Mouse (Mus musculus): ENCODE measurements around the gene Atp4a. TPM values are rescaled to one million over a fixed set of nuclear protein-coding genes. Genes with fewer than 3 reads are reported as not detected.

The Atp4a gene
- not detected for polyA plus RNA-seq (2014; fragmentation: Illumina TruSeq; extraction: RNeasy Lipid Tissue Mini Kit (QIAGEN cat#74804); ENCODE audit: low read depth, low replicate concordance)

GRCm38 (mm10) chr7:30711942-30712341 lies at the start of gene Atp4a:
Gene Atp4a, plus strand, starts transcription at chr7:30712209.

GRCm38 (mm10) chr7:30664529-30665200 lies 47.3 kb upstream of the Atp4a start, which contains the start of gene Haus5:
Gene Haus5, minus strand, starts transcription at chr7:30664994.

GRCm38 (mm10) chr7:30671480-30671879 lies 40.5 kb upstream of the Atp4a start, which contains the start of gene Pmis2:
Gene Pmis2, minus strand, starts transcription at chr7:30671605.

GRCm38 (mm10) chr7:30698589-30698988 lies 13.4 kb upstream of the Atp4a start, which contains the start of gene 2200002J24Rik:
Gene 2200002J24Rik, plus strand, starts transcription at chr7:30698926.

GRCm38 (mm10) chr7:30729396-30730063 lies 17.5 kb downstream of the Atp4a start, which contains the start of gene Tmem147:
Gene Tmem147, minus strand, starts transcription at chr7:30729540.

GRCm38 (mm10) chr7:30743617-30744016 lies 31.6 kb downstream of the Atp4a start, which contains the start of gene Gapdhs:
Gene Gapdhs, minus strand, starts transcription at chr7:30743681.

GRCm38 (mm10) chr7:30751086-30751669 lies 39.2 kb downstream of the Atp4a start, which contains the start of gene Sbsn:
Gene Sbsn, plus strand, starts transcription at chr7:30751471.

GRCm38 (mm10) chr7:30763456-30763855 lies 51.4 kb downstream of the Atp4a start, which contains the start of gene Dmkn:
Gene Dmkn, plus strand, starts transcription at chr7:30763756.

Other genes starting within 250 kb of the Atp4a start
- not detected for gene Prodh2, start 218.6 kb upstream of the Atp4a start, polyA plus RNA-seq (2014; fragmentation: Illumina TruSeq; extraction: RNeasy Lipid Tissue Mini Kit (QIAGEN cat#74804); ENCODE audit: low read depth, low replicate concordance)
- gene Arhgap33, start 177.1 kb upstream of the Atp4a start, polyA plus RNA-seq (2014; fragmentation: Illumina TruSeq; extraction: RNeasy Lipid Tissue Mini Kit (QIAGEN cat#74804); ENCODE audit: low read depth, low replicate concordance), result 0.54 TPM
- 35.6 TPM for gene Hspb6, start 160.0 kb upstream of the Atp4a start, polyA plus RNA-seq (2014; fragmentation: Illumina TruSeq; extraction: RNeasy Lipid Tissue Mini Kit (QIAGEN cat#74804); ENCODE audit: low read depth, low replicate concordance)
- 2.2 TPM for gene Proser3, start 159.9 kb upstream of the Atp4a start, polyA plus RNA-seq (2014; fragmentation: Illumina TruSeq; extraction: RNeasy Lipid Tissue Mini Kit (QIAGEN cat#74804); ENCODE audit: low read depth, low replicate concordance)
- 3.1 TPM for gene Lin37, start 152.4 kb upstream of the Atp4a start, polyA plus RNA-seq (2014; fragmentation: Illumina TruSeq; extraction: RNeasy Lipid Tissue Mini Kit (QIAGEN cat#74804); ENCODE audit: low read depth, low replicate concordance)
- 9.0 TPM for gene U2af1l4, start 148.9 kb upstream of the Atp4a start, polyA plus RNA-seq (2014; fragmentation: Illumina TruSeq; extraction: RNeasy Lipid Tissue Mini Kit (QIAGEN cat#74804); ENCODE audit: low read depth, low replicate concordance)
- 6.2 TPM for gene Gm49396, start 148.9 kb upstream of the Atp4a start, polyA plus RNA-seq (2014; fragmentation: Illumina TruSeq; extraction: RNeasy Lipid Tissue Mini Kit (QIAGEN cat#74804); ENCODE audit: low read depth, low replicate concordance)
- gene Psenen, start 148.6 kb upstream of the Atp4a start, polyA plus RNA-seq (2014; fragmentation: Illumina TruSeq; extraction: RNeasy Lipid Tissue Mini Kit (QIAGEN cat#74804); ENCODE audit: low read depth, low replicate concordance), result 28.7 TPM
- not detected for gene Igflr1, start 146.8 kb upstream of the Atp4a start, polyA plus RNA-seq (2014; fragmentation: Illumina TruSeq; extraction: RNeasy Lipid Tissue Mini Kit (QIAGEN cat#74804); ENCODE audit: low read depth, low replicate concordance)
- 9.5 TPM for gene Kmt2b, start 123.5 kb upstream of the Atp4a start, polyA plus RNA-seq (2014; fragmentation: Illumina TruSeq; extraction: RNeasy Lipid Tissue Mini Kit (QIAGEN cat#74804); ENCODE audit: low read depth, low replicate concordance)
- not detected for gene Zbtb32, start 113.3 kb upstream of the Atp4a start, polyA plus RNA-seq (2014; fragmentation: Illumina TruSeq; extraction: RNeasy Lipid Tissue Mini Kit (QIAGEN cat#74804); ENCODE audit: low read depth, low replicate concordance)
- gene Upk1a, start 99.4 kb upstream of the Atp4a start, polyA plus RNA-seq (2014; fragmentation: Illumina TruSeq; extraction: RNeasy Lipid Tissue Mini Kit (QIAGEN cat#74804); ENCODE audit: low read depth, low replicate concordance), result not detected
- 1,311 TPM for gene Cox6b1, start 86.1 kb upstream of the Atp4a start, polyA plus RNA-seq (2014; fragmentation: Illumina TruSeq; extraction: RNeasy Lipid Tissue Mini Kit (QIAGEN cat#74804); ENCODE audit: low read depth, low replicate concordance)
- not detected for gene Etv2, start 76.4 kb upstream of the Atp4a start, polyA plus RNA-seq (2014; fragmentation: Illumina TruSeq; extraction: RNeasy Lipid Tissue Mini Kit (QIAGEN cat#74804); ENCODE audit: low read depth, low replicate concordance)
- not detected for gene Rbm42, start 61.9 kb upstream of the Atp4a start, polyA plus RNA-seq (2014; fragmentation: Illumina TruSeq; extraction: RNeasy Lipid Tissue Mini Kit (QIAGEN cat#74804); ENCODE audit: low read depth, low replicate concordance)
- gene Haus5, start 47.2 kb upstream of the Atp4a start, polyA plus RNA-seq (2014; fragmentation: Illumina TruSeq; extraction: RNeasy Lipid Tissue Mini Kit (QIAGEN cat#74804); ENCODE audit: low read depth, low replicate concordance), result 3.0 TPM
- gene Pmis2, start 40.6 kb upstream of the Atp4a start, polyA plus RNA-seq (2014; fragmentation: Illumina TruSeq; extraction: RNeasy Lipid Tissue Mini Kit (QIAGEN cat#74804); ENCODE audit: low read depth, low replicate concordance), result not detected
- not detected for gene 2200002J24Rik, start 13.3 kb upstream of the Atp4a start, polyA plus RNA-seq (2014; fragmentation: Illumina TruSeq; extraction: RNeasy Lipid Tissue Mini Kit (QIAGEN cat#74804); ENCODE audit: low read depth, low replicate concordance)
- 7.3 TPM for gene Tmem147, start 17.3 kb downstream of the Atp4a start, polyA plus RNA-seq (2014; fragmentation: Illumina TruSeq; extraction: RNeasy Lipid Tissue Mini Kit (QIAGEN cat#74804); ENCODE audit: low read depth, low replicate concordance)
- not detected for gene Gapdhs, start 31.5 kb downstream of the Atp4a start, polyA plus RNA-seq (2014; fragmentation: Illumina TruSeq; extraction: RNeasy Lipid Tissue Mini Kit (QIAGEN cat#74804); ENCODE audit: low read depth, low replicate concordance)
- 0.69 TPM for gene Sbsn, start 39.3 kb downstream of the Atp4a start, polyA plus RNA-seq (2014; fragmentation: Illumina TruSeq; extraction: RNeasy Lipid Tissue Mini Kit (QIAGEN cat#74804); ENCODE audit: low read depth, low replicate concordance)
- gene Dmkn, start 51.5 kb downstream of the Atp4a start, polyA plus RNA-seq (2014; fragmentation: Illumina TruSeq; extraction: RNeasy Lipid Tissue Mini Kit (QIAGEN cat#74804); ENCODE audit: low read depth, low replicate concordance), result 2.5 TPM
- not detected for gene Krtdap, start 75.7 kb downstream of the Atp4a start, polyA plus RNA-seq (2014; fragmentation: Illumina TruSeq; extraction: RNeasy Lipid Tissue Mini Kit (QIAGEN cat#74804); ENCODE audit: low read depth, low replicate concordance)
- gene Ffar2, start 111.6 kb downstream of the Atp4a start, polyA plus RNA-seq (2014; fragmentation: Illumina TruSeq; extraction: RNeasy Lipid Tissue Mini Kit (QIAGEN cat#74804); ENCODE audit: low read depth, low replicate concordance), result 11.9 TPM
- gene Ffar3, start 144.0 kb downstream of the Atp4a start, polyA plus RNA-seq (2014; fragmentation: Illumina TruSeq; extraction: RNeasy Lipid Tissue Mini Kit (QIAGEN cat#74804); ENCODE audit: low read depth, low replicate concordance), result not detected
- 0.91 TPM for gene Ffar1, start 149.4 kb downstream of the Atp4a start, polyA plus RNA-seq (2014; fragmentation: Illumina TruSeq; extraction: RNeasy Lipid Tissue Mini Kit (QIAGEN cat#74804); ENCODE audit: low read depth, low replicate concordance)
- gene Cd22, start 168.1 kb downstream of the Atp4a start, polyA plus RNA-seq (2014; fragmentation: Illumina TruSeq; extraction: RNeasy Lipid Tissue Mini Kit (QIAGEN cat#74804); ENCODE audit: low read depth, low replicate concordance), result 9.5 TPM
- not detected for gene Mag, start 202.7 kb downstream of the Atp4a start, polyA plus RNA-seq (2014; fragmentation: Illumina TruSeq; extraction: RNeasy Lipid Tissue Mini Kit (QIAGEN cat#74804); ENCODE audit: low read depth, low replicate concordance)
- not detected for gene Hamp2, start 212.5 kb downstream of the Atp4a start, polyA plus RNA-seq (2014; fragmentation: Illumina TruSeq; extraction: RNeasy Lipid Tissue Mini Kit (QIAGEN cat#74804); ENCODE audit: low read depth, low replicate concordance)
- gene Hamp, start 231.8 kb downstream of the Atp4a start, polyA plus RNA-seq (2014; fragmentation: Illumina TruSeq; extraction: RNeasy Lipid Tissue Mini Kit (QIAGEN cat#74804); ENCODE audit: low read depth, low replicate concordance), result not detected
- 38.3 TPM for gene Usf2, start 244.6 kb downstream of the Atp4a start, polyA plus RNA-seq (2014; fragmentation: Illumina TruSeq; extraction: RNeasy Lipid Tissue Mini Kit (QIAGEN cat#74804); ENCODE audit: low read depth, low replicate concordance)

Measured in sigmoid colon, adult 10 weeks (tissue).